Mouse (Mus musculus) hindbrain, postnatal 0 days (tissue): ENCODE data around the gene Phf20. TPM values are rescaled to one million over a fixed set of nuclear protein-coding genes. Genes with fewer than 3 reads are reported as not detected.

Experiments used
- ATAC-seq: fragments of 200-750 bp; cut with Nextera tagmentation; 2 replicates; pipeline ENCODE4 v1.8.0; 2017; ENCODE audit warnings: mild to moderate bottlenecking, moderate TSS enrichment, moderate library complexity
- DNase-seq: peaks from one replicate; pipeline ENCODE4 v3.0.0-alpha.2; 2015; ENCODE audit warnings: low spot score
- H3K27ac ChIP-seq: fragments of 300-500 bp; sonication (generic); 2 replicates; pipeline ENCODE4 v1.5.1; 2014; ENCODE audit warnings: mild to moderate bottlenecking
- H3K27me3 ChIP-seq: fragments of 300-500 bp; sonication (generic); 2 replicates; pipeline ENCODE4 v1.6.1; 2014; ENCODE audit warnings: low read length, mixed read lengths; ENCODE audit not compliant: insufficient read depth
- H3K36me3 ChIP-seq: fragments of 300-500 bp; sonication (generic); 2 replicates; pipeline ENCODE4 v1.6.1; 2014; ENCODE audit warnings: low read length, mixed read lengths; ENCODE audit not compliant: insufficient read depth
- H3K4me1 ChIP-seq: fragments of 300-500 bp; sonication (generic); 2 replicates; pipeline ENCODE4 v1.6.1; 2014; ENCODE audit warnings: antibody characterized with exemption, low read length, mixed read lengths; ENCODE audit not compliant: insufficient read depth
- H3K4me2 ChIP-seq: fragments of 300-500 bp; sonication (generic); 2 replicates; pipeline ENCODE4 v1.6.1; 2014; ENCODE audit warnings: low read depth, mild to moderate bottlenecking, low read length, moderate library complexity, mixed read lengths
- H3K4me3 ChIP-seq: fragments of 300-500 bp; sonication (generic); 2 replicates; pipeline ENCODE4 v1.5.1; 2014; ENCODE audit warnings: low read length
- H3K9ac ChIP-seq: fragments of 300-500 bp; sonication (generic); replicated peaks from 2 replicates; pipeline ENCODE4 v1.6.1; 2014; ENCODE audit warnings: mild to moderate bottlenecking, low read length, moderate library complexity, mixed read lengths
- H3K9me3 ChIP-seq: fragments of 300-500 bp; sonication (generic); 2 replicates; pipeline ENCODE4 v1.6.1; 2016; ENCODE audit warnings: low read length, mixed read lengths
- CTCF ChIP-seq: IDR thresholded peaks from 2 replicates; pipeline ENCODE4 v1.5.1; 2016; ENCODE audit warnings: antibody characterized with exemption, control low read depth, low read depth
- WGBS: fragments of 180-500 bp; shearing (Covaris S2); extraction: QIAGEN DNeasy Blood & Tissue Kit; methylation state at CpG from one replicate; pipeline ENCODE4 v1.1.7; 2014; 5-methylcytosine and 5-hydroxymethylcytosine counted together
- polyA plus RNA-seq: library from polyadenylated mRNA; unstranded; fragments of >200 nt; fragmentation: Nextera tagmentation; extraction: Ambion mirVana; gene quantifications from 2 replicates; pipeline ENCODE4 v1.2.1, GENCODE M21; 2015
- total RNA-seq: library from RNA; depleted of rRNA; stranded (reverse); fragments of >200 nt; gene quantifications from 2 replicates; pipeline ENCODE4 v1.2.3, GENCODE M21; 2014

Phf20 gene
- total and polyA plus RNA-seq, 2 experiments from 2014 or later, result 27.3 to 100 TPM

GRCm38 (mm10) chr2:156190004-156190896 is 6.0 kb upstream of the Phf20 start:
- DNase-seq (no peak), ATAC-seq (no peak)
- Histone ChIP-seq H3K9me3 (no peaks in the 10 kb centered on the region), H3K4me2 (no peak overlapping the region), H3K27me3 (no peaks in the 10 kb centered on the region), H3K4me3 (no peak overlapping the region), H3K9ac (no peak overlapping the region), H3K27ac (no peak overlapping the region), H3K36me3 (no peaks in the 10 kb centered on the region), H3K4me1 (no peaks in the 10 kb centered on the region)
- WGBS, result 84% methylated on average over 14 of the region's 14 CpGs
- TF ChIP-seq CTCF, result no peak

- no peaks in the 10 kb centered on the region for H3K4me1 ChIP-seq
- WGBS, result 88% methylated on average over 2 of the region's 2 CpGs
- no peak overlapping the region for H3K4me3 ChIP-seq
- ATAC-seq (no peak), DNase-seq (no peak)
- H3K27ac ChIP-seq, result no peak overlapping the region
- H3K27me3 ChIP-seq, result no peaks in the 10 kb centered on the region
- no peaks in the 10 kb centered on the region for H3K36me3 ChIP-seq
- H3K9ac ChIP-seq, result no peak overlapping the region
- TF ChIP-seq CTCF, result no peak
- H3K4me2 ChIP-seq, result no peak overlapping the region
- no peaks in the 10 kb centered on the region for H3K9me3 ChIP-seq
These were observed 4.7 kb upstream of the Phf20 start for GRCm38 (mm10) chr2:156191540-156191939.

GRCm38 (mm10) chr2:156192068-156192467 is 4.2 kb upstream of the Phf20 start:
- TF ChIP-seq CTCF, result no peak
- WGBS, result 59% methylated on average over 2 of the region's 2 CpGs
- Histone ChIP-seq H3K9me3 (no peaks in the 10 kb centered on the region), H3K9ac (no peak overlapping the region), H3K4me1 (no peaks in the 10 kb centered on the region), H3K27me3 (no peaks in the 10 kb centered on the region), H3K4me3 (no peak overlapping the region), H3K36me3 (no peaks in the 10 kb centered on the region), H3K4me2 (no peak overlapping the region), H3K27ac (no peak overlapping the region)
- DNase-seq (no peak), ATAC-seq (no peak)

- H3K4me3 ChIP-seq, result no peak overlapping the region
- no peaks in the 10 kb centered on the region for H3K9me3 ChIP-seq
- WGBS, result 74% methylated on average over 3 of the region's 3 CpGs
- DNase-seq, result no peak
- ATAC-seq, result no peak
- no peaks in the 10 kb centered on the region for H3K4me1 ChIP-seq
- no peak for TF ChIP-seq CTCF
- H3K36me3 ChIP-seq, result no peaks in the 10 kb centered on the region
- H3K4me2 ChIP-seq, result no peak overlapping the region
- H3K27me3 ChIP-seq, result no peaks in the 10 kb centered on the region
- no peak overlapping the region for H3K27ac ChIP-seq
- H3K9ac ChIP-seq, result no peak overlapping the region
These were observed 3.0 kb upstream of the Phf20 start for GRCm38 (mm10) chr2:156193066-156193862.

GRCm38 (mm10) chr2:156194571-156194970 is 1.7 kb upstream of the Phf20 start:
- no peak for TF ChIP-seq CTCF
- Histone ChIP-seq H3K9me3 (no peaks in the 10 kb centered on the region), H3K4me2 (no peak overlapping the region), H3K4me1 (no peaks in the 10 kb centered on the region), H3K4me3 (no peak overlapping the region), H3K9ac (no peak overlapping the region), H3K36me3 (no peaks in the 10 kb centered on the region), H3K27ac (no peak overlapping the region), H3K27me3 (no peaks in the 10 kb centered on the region)
- DNase-seq (no peak), ATAC-seq (no peak)

GRCm38 (mm10) chr2:156197129-156197911 is 1.1 kb downstream of the Phf20 start:
- no peak for DNase-seq
- H3K27me3 ChIP-seq, result no peaks in the 10 kb centered on the region
- peak overlapping the region; percentile 98 for H3K27ac ChIP-seq
- 3% methylated on average over 17 of the region's 17 CpGs for whole genome bisulfite sequencing
- H3K36me3 ChIP-seq, result no peaks in the 10 kb centered on the region
- no peaks in the 10 kb centered on the region for H3K9me3 ChIP-seq
- no peak for TF ChIP-seq CTCF
- no peaks in the 10 kb centered on the region; the same call in 1 of the 2 replicates for H3K4me1 ChIP-seq
- ATAC-seq, result no peak; the same call in 1 of the 2 replicates
- H3K4me2 ChIP-seq, result peak overlapping the region; percentile 81
- H3K9ac ChIP-seq, result peak overlapping the region; percentile 85
- peak overlapping the region; percentile 56 for H3K4me3 ChIP-seq
